Mouse (Mus musculus): ENCODE results near the gene Chd5. TPM values are rescaled to one million over a fixed set of nuclear protein-coding genes. Genes with fewer than 3 reads are reported as not detected.

Gene Chd5
- polyA plus RNA-seq, 1 experiment: 88.7 TPM

DNA sequence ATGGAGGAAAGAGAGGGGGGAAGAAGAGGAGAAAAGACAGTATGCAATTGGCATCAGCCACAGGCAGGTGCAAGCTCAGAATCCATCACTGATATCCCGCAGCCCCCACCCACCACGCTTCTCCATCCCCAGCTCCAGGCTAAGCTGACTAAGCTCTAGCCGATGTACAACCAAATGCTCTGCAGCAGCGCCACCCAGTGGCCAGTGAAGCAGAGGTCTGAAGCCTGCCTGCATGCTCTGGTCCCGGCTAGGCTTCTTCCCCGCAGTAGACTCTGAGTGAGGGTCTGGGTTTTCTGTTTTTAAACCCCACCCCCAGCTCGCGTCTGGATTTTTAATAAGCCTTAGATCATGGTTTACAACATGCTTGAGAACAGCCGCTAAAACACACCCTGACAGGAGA is 96.4 kb downstream of the Chd5 start:
- H3K36me3 ChIP-seq (ENCODE audit: control insufficient read depth, insufficient read depth, low read length): no peaks in the 10 kb centered on the region
- no peaks in the 10 kb centered on the region for H3K27me3 ChIP-seq (ENCODE audit: control insufficient read depth, insufficient read depth, low read length)
- H3K4me1 ChIP-seq (ENCODE audit: control insufficient read depth, insufficient read depth, low read length): peaks cover 3% of the 10 kb centered on the region
- no peak overlapping the region for H3K27ac ChIP-seq (ENCODE audit: control insufficient read depth, insufficient read depth, low read depth, low read length)
- TF ChIP-seq CTCF (IDR thresholded peaks at IDR 0.05; ENCODE audit: control insufficient read depth, insufficient read depth, insufficient replicate concordance, low read depth, low read length) (peak; percentile 91), POLR2A (IDR thresholded peaks at IDR 0.05; ENCODE audit: control insufficient read depth, low read depth, low read length) (no peak)
- no peak overlapping the region for H3K4me3 ChIP-seq (ENCODE audit: control insufficient read depth, low read depth, low read length)

GRCm38 (mm10) chr4:152435255-152435654 is 96.8 kb downstream of the Chd5 start:
- TF ChIP-seq POLR2A (IDR thresholded peaks at IDR 0.05; ENCODE audit: control insufficient read depth, low read depth, low read length): no peak
- peak; percentile 90 for TF ChIP-seq CTCF (IDR thresholded peaks at IDR 0.05; ENCODE audit: control insufficient read depth, insufficient read depth, insufficient replicate concordance, low read depth, low read length)
- Histone ChIP-seq H3K4me1 (ENCODE audit: control insufficient read depth, insufficient read depth, low read length) (peaks cover 4% of the 10 kb centered on the region), H3K36me3 (ENCODE audit: control insufficient read depth, insufficient read depth, low read length) (no peaks in the 10 kb centered on the region), H3K27me3 (ENCODE audit: control insufficient read depth, insufficient read depth, low read length) (no peaks in the 10 kb centered on the region), H3K4me3 (ENCODE audit: control insufficient read depth, low read depth, low read length) (no peak overlapping the region), H3K27ac (ENCODE audit: control insufficient read depth, insufficient read depth, low read depth, low read length) (no peak overlapping the region)

Other genes starting within 250 kb of the Chd5 start
- gene Tnfrsf25, start 222.7 kb upstream of the Chd5 start, polyA plus RNA-seq (2012; rRNA removed): 1.2 and 1.5 TPM in 2 replicates
- gene Espn, start 186.3 kb upstream of the Chd5 start, polyA plus RNA-seq (2012; rRNA removed): 84.1 and 87.1 TPM in 2 replicates
- gene Hes2, start 179.8 kb upstream of the Chd5 start, polyA plus RNA-seq (2012; rRNA removed): 0.42 and 0.73 TPM in 2 replicates
- 685 and 754 TPM in 2 replicates for gene Acot7, start 160.5 kb upstream of the Chd5 start, polyA plus RNA-seq (2012; rRNA removed)
- 17.2 and 18.9 TPM in 2 replicates for gene Gpr153, start 64.4 kb upstream of the Chd5 start, polyA plus RNA-seq (2012; rRNA removed)
- 1.5 and 1.6 TPM in 2 replicates for gene Hes3, start 47.0 kb upstream of the Chd5 start, polyA plus RNA-seq (2012; rRNA removed)
- gene Icmt, start 41.4 kb upstream of the Chd5 start, polyA plus RNA-seq (2012; rRNA removed): 50.9 and 51.6 TPM in 2 replicates
- gene Rnf207, start 19.7 kb upstream of the Chd5 start, polyA plus RNA-seq (2012; rRNA removed): 0.22 and 0.43 TPM in 2 replicates
- 47.5 and 49.7 TPM in 2 replicates for gene Rpl22, start 12.9 kb upstream of the Chd5 start, polyA plus RNA-seq (2012; rRNA removed)
- gene Nphp4, start 138.1 kb downstream of the Chd5 start, polyA plus RNA-seq (2012; rRNA removed): 15.3 and 17.3 TPM in 2 replicates
- 16.7 and 18.3 TPM in 2 replicates for gene Kcnab2, start 139.2 kb downstream of the Chd5 start, polyA plus RNA-seq (2012; rRNA removed)